Mouse (Mus musculus): Measurements from ENCODE around the gene Pex14. TPM values are rescaled to one million over a fixed set of nuclear protein-coding genes. Genes with fewer than 3 reads are reported as not detected.
A peak's percentile ranks its signal among the peaks of the same experiment; 100 is the strongest.

The Pex14 gene
- polyA plus RNA-seq, 1 experiment from 2014 or later: 56.6 TPM

DNA sequence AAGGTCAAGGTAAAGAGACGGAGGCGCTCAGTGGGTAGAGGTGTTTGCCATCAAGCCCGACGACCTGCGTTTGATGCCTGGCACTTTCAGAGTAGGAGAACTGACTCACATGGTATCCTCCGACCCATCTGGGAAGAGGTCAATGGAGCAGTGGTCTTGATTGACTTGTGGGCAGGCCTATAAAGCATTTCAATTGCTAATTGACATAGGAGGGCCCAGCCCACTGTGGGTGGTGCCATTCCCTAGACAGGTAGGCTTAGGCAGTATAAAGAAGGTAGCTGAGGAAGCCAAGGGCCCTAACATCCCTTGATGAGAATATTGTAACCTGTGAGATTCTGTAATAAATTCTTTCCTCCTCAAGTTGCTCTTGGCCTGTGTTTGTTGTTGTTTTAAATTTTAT is 98.9 kb downstream of the Pex14 start:
- Histone ChIP-seq H3K27ac (replicated peaks) (no peak overlapping the region), H3K36me3 (peaks cover 14% of the 10 kb centered on the region), H3K4me3 (no peak overlapping the region), H3K9me3 (replicated peaks) (no peaks in the 10 kb centered on the region), H3K4me1 (no peaks in the 10 kb centered on the region), H3K27me3 (ENCODE audit: low read depth, poor library complexity, severe bottlenecking) (no peaks in the 10 kb centered on the region)
- no peak for DNase-seq (ENCODE audit: low spot score)
- WGBS: 93% methylated on average over 6 of the region's 6 CpGs

DNA sequence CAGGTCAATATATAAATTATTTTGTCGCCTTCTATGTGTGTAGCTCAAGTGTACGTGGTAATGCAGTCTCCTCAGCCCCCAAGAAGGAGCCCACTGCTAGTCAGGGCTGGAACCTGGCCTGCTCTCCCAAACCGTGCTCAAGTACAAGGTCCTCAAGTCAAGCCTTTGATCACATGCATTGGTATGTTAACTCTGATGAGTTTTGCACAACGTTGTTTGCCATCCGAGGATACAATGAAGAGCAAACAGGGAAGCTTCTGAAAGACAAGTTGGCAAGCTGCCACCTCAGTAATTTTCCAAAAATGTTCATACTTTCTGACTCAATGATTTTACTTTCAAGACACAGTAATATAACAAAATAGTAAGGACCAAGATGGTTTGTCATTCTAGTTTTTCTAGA is 105.7 kb downstream of the Pex14 start:
- H3K27me3 ChIP-seq (ENCODE audit: low read depth, poor library complexity, severe bottlenecking): no peaks in the 10 kb centered on the region
- H3K9me3 ChIP-seq (replicated peaks): no peaks in the 10 kb centered on the region
- no peak overlapping the region for H3K27ac ChIP-seq (replicated peaks)
- 95% methylated on average over 5 of the region's 5 CpGs for WGBS
- no peak for DNase-seq (ENCODE audit: low spot score)
- H3K4me3 ChIP-seq: no peak overlapping the region
- 0 out of 2 replicates have a peak, but pooled peaks cover 4% of the 10 kb centered on the region for H3K36me3 ChIP-seq
- peaks cover 9% of the 10 kb centered on the region; the same call in 1 of the 2 replicates for H3K4me1 ChIP-seq

GRCm38 (mm10) chr4:148990038-148990437 is 109.6 kb downstream of the Pex14 start:
- no peaks in the 10 kb centered on the region for H3K27me3 ChIP-seq (ENCODE audit: low read depth, poor library complexity, severe bottlenecking)
- no peak for DNase-seq (ENCODE audit: low spot score)
- no peaks in the 10 kb centered on the region for H3K9me3 ChIP-seq (replicated peaks)
- H3K4me1 ChIP-seq: peaks cover 36% of the 10 kb centered on the region
- no peak overlapping the region for H3K27ac ChIP-seq (replicated peaks)
- no peaks in the 10 kb centered on the region for H3K36me3 ChIP-seq
- WGBS: 67% methylated on average over 2 of the region's 2 CpGs
- H3K4me3 ChIP-seq: no peak overlapping the region

DNA sequence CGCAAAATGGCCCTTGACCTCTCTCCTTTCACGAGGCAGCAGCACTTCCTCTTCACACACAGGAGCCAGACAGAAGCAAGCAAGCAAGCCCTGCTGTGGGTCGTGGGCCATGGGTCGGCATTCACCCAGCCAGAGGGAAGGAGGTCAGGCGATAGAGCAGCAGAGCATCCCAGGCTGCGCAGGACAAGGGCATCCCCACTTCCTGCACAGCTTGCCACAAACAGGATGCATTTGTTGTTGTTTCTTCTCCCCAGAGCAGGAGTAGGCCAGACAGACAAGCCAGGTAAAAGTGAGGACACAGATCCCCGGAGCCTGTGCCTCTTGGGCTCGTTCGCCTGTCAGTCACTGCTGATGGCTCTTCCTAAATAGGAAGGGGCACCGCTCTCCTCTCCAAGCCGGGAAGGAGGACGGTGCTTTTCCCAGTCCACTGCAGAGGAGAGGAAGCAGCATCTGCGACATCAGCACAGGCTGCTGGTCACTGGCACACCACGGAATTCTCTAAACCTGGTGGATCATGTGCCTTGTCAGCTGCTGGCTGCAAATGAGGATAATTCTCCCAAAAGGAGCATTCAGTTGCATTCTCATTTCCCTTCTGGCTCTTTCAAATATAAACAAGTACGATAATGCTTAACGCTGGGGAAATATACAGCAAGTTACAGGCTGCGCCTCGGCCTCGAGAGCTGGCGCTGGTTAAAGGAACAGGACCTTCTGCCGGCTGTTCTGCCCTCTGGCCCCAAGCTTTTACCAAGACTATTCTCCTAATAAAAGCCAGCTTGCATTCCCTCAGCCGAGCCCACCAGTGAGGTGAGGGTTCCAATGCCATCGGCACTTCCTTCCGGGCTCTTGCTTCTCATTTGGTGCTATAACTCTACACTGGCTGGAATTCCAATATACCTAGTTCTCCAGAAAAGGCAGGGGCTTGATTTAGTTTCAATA is 113.9 kb downstream of the Pex14 start:
- H3K27me3 ChIP-seq (ENCODE audit: low read depth, poor library complexity, severe bottlenecking): peaks cover 3% of the 10 kb centered on the region; the same call in 1 of the 2 replicates
- peaks cover 18% of the 10 kb centered on the region for H3K36me3 ChIP-seq
- peak overlapping the region; percentile 68 for H3K27ac ChIP-seq (replicated peaks)
- H3K9me3 ChIP-seq (replicated peaks): no peaks in the 10 kb centered on the region
- 57% methylated on average over 24 of the region's 24 CpGs for WGBS
- peaks cover 58% of the 10 kb centered on the region for H3K4me1 ChIP-seq
- no peak for DNase-seq (ENCODE audit: low spot score)
- no peak overlapping the region for H3K4me3 ChIP-seq

DNA sequence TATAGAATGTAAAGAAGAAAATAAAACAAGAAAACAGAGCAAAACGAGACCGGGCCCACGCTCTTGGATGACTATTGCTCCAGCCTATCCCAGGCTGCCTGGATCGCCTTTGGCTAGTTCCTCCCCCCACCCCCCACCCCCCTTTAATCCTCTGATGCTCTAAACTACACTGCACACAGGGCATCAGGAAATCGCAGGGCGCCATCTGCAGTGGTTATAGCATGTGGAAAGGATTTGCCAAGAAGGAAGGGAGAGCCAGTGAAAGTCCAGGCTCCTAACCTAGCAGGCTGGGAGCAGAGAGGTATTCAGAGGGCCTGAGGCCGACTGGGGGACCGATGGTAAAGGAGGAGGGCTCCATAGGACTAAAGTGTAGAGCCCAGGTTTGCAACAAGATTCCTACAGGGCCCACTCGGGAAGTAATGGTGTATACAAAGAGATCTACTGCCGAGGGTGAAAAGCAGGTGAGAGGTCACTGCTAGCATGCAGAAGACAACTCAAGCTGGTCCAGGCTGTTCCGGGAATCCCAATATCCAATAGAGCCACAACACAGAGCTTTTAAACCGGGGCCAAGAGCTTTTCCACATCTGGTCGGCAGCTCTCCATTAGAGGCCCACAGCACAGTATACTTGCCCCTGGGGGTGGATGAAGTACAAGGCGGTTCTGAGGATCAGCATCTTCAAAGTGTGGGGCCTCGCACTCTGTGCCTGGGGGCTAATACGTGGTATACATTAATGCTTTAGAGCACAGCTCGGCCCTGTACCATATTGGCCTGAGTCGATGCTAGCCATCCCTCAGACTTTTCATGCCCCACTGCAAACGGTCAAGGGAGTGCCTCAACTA is 114.8 kb downstream of the Pex14 start:
- WGBS: 56% methylated on average over 19 of the region's 19 CpGs
- Histone ChIP-seq H3K27ac (replicated peaks) (peak overlapping the region; percentile 68), H3K9me3 (replicated peaks) (no peaks in the 10 kb centered on the region), H3K27me3 (ENCODE audit: low read depth, poor library complexity, severe bottlenecking) (peaks cover 3% of the 10 kb centered on the region; the same call in 1 of the 2 replicates), H3K4me1 (peaks cover 56% of the 10 kb centered on the region), H3K36me3 (peaks cover 18% of the 10 kb centered on the region), H3K4me3 (no peak overlapping the region)
- no peak for DNase-seq (ENCODE audit: low spot score)

DNA sequence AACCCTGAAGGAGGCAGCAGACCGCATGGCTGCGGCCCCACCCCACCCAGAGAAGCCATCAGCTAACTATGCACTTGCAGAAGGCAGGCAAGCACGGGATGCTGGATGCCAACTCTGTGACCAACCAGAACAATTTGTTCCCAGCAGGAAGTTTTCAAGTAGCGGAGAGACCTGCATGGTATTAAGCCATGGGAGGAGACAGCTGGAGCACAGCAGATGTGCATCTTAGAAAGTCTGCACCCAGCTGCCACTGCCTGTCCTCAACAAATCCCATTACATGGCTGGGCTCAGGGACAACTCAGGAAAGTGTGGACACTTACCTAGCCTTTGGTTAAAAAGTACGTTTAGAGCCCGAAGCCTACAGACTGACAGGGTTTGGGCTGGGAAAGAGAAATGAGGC is 117.4 kb downstream of the Pex14 start:
- H3K36me3 ChIP-seq: peaks cover 18% of the 10 kb centered on the region
- peaks cover 69% of the 10 kb centered on the region for H3K4me1 ChIP-seq
- no peak for DNase-seq (ENCODE audit: low spot score)
- H3K9me3 ChIP-seq (replicated peaks): no peaks in the 10 kb centered on the region
- no peak overlapping the region for H3K27ac ChIP-seq (replicated peaks)
- peaks cover 3% of the 10 kb centered on the region for H3K27me3 ChIP-seq (ENCODE audit: low read depth, poor library complexity, severe bottlenecking)
- WGBS: 68% methylated on average over 6 of the region's 6 CpGs
- H3K4me3 ChIP-seq: no peak overlapping the region

- Histone ChIP-seq H3K4me3 (no peak overlapping the region), H3K4me1 (peaks cover 50% of the 10 kb centered on the region), H3K9me3 (replicated peaks) (no peaks in the 10 kb centered on the region), H3K27me3 (ENCODE audit: low read depth, poor library complexity, severe bottlenecking) (peaks cover 3% of the 10 kb centered on the region), H3K36me3 (peaks cover 18% of the 10 kb centered on the region), H3K27ac (replicated peaks) (no peak overlapping the region)
- WGBS: 77% methylated on average over 11 of the region's 11 CpGs
- no peak for DNase-seq (ENCODE audit: low spot score)
Measured at GRCm38 (mm10) chr4:148979837-148980236, 119.8 kb downstream of the Pex14 start.

DNA sequence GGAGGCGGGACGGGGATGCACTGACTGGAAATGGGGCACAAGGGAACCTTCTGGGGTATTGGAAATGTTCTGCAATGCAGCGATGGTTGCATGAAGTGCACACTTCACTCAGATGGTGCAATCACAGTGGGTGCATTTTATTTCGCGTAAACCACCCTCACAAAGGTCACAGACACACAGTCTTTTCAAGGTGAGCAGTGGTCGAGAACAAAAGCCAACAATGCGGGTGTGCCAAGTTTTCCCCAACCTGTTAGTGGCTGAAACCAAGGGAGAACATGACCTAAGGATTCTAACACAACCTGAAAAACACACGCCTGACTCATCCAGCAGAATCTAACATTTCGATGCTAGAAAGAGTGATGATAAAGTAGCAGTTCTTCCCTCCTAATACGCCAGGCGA is 120.8 kb downstream of the Pex14 start:
- Histone ChIP-seq H3K4me3 (no peak overlapping the region), H3K4me1 (peaks cover 50% of the 10 kb centered on the region), H3K36me3 (peaks cover 16% of the 10 kb centered on the region), H3K27me3 (ENCODE audit: low read depth, poor library complexity, severe bottlenecking) (peaks cover under 1% of the 10 kb centered on the region), H3K27ac (replicated peaks) (no peak overlapping the region), H3K9me3 (replicated peaks) (no peaks in the 10 kb centered on the region)
- no peak for DNase-seq (ENCODE audit: low spot score)
- WGBS: 93% methylated on average over 11 of the region's 11 CpGs

DNA sequence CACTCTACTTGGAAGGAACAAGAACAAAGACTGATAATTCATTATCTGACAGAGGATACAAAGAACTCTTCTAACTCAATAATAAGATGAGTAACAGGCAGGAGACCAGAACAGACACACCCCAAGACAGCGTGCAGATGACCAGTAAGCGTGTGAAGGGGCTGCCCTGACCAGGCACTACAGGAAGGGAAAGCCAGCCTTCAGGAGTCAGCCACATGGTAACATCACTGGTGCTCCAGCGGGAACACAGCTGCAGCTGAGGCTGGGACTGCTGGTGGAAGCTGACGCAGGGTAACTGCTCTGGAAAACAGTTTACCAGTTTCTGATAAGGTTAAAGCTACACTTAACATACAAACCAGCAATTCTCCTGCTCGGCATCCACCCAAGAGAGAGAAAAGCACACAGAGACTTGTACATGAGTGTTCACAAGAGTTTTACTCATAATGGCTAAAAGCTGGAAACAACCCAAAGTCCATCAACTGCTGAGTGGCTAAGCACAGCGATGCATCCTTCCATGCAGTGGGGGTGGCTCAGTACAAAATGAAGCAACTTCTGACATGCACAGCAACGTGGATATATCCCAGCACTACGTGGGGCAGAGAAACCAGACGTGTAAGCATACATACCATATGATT is 121.3 kb downstream of the Pex14 start:
- H3K36me3 ChIP-seq: peaks cover 10% of the 10 kb centered on the region; the same call in 1 of the 2 replicates
- peaks cover 55% of the 10 kb centered on the region for H3K4me1 ChIP-seq
- H3K9me3 ChIP-seq (replicated peaks): no peaks in the 10 kb centered on the region
- H3K4me3 ChIP-seq: no peak overlapping the region
- 79% methylated on average over 9 of the region's 9 CpGs for WGBS
- no peak for DNase-seq (ENCODE audit: low spot score)
- H3K27me3 ChIP-seq (ENCODE audit: low read depth, poor library complexity, severe bottlenecking): no peaks in the 10 kb centered on the region; the same call in 1 of the 2 replicates
- H3K27ac ChIP-seq (replicated peaks): no peak overlapping the region

DNA sequence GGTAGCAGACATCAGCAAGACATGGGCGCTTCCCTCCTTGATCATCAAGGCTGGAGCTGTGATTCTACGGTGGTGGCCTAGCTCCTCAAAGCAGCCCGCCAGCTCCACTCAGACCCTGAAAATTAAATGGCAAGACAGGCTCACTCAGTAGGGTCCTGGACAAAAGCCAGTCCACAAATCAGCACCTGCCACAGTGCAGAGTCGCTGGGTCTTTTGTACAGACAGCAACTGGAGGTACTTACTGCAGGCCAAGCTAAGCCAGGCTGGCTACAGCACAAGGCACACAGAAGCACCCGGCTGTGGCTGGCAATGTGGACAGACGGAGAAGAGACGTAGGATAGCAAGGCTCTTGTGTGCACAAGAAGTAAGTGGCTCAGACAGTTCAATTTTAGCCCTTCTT is 124.8 kb downstream of the Pex14 start:
- peaks cover 5% of the 10 kb centered on the region; the same call in 1 of the 2 replicates for H3K36me3 ChIP-seq
- WGBS: 89% methylated on average over 7 of the region's 7 CpGs
- H3K27ac ChIP-seq (replicated peaks): no peak overlapping the region
- no peaks in the 10 kb centered on the region for H3K9me3 ChIP-seq (replicated peaks)
- DNase-seq (ENCODE audit: low spot score): no peak
- H3K27me3 ChIP-seq (ENCODE audit: low read depth, poor library complexity, severe bottlenecking): no peaks in the 10 kb centered on the region; the same call in 1 of the 2 replicates
- H3K4me3 ChIP-seq: no peak overlapping the region
- H3K4me1 ChIP-seq: peaks cover 75% of the 10 kb centered on the region

DNA sequence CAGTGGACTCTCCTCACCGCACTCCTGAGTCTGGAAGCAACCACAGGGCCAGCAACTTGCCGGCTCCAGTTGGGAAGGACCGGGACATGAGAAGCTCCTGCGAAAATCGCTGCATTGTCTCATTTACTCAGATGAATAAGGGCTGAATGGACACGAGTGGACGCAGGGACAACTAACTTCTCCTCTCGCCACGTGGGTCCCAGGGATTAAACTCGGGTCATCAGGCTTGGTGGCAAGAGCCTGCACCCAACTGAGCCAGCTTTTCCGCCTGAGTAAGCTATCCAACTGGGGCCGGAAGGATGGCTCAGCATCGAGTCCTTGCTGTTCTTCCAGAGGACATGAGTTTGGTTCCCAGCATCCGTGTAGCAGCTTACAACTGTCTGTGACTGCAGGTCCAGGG is 126.3 kb downstream of the Pex14 start:
- Histone ChIP-seq H3K36me3 (peaks cover 8% of the 10 kb centered on the region), H3K4me1 (peaks cover 62% of the 10 kb centered on the region), H3K27me3 (ENCODE audit: low read depth, poor library complexity, severe bottlenecking) (no peaks in the 10 kb centered on the region), H3K27ac (replicated peaks) (peak overlapping the region; percentile 38; the same call in 1 of the 2 replicates), H3K4me3 (no peak overlapping the region), H3K9me3 (replicated peaks) (no peaks in the 10 kb centered on the region)
- WGBS: 45% methylated on average over 14 of the region's 14 CpGs
- no peak for DNase-seq (ENCODE audit: low spot score)

GRCm38 (mm10) chr4:148972707-148973106 is 127.0 kb downstream of the Pex14 start:
- WGBS: 86% methylated on average over 14 of the region's 14 CpGs
- no peak for DNase-seq (ENCODE audit: low spot score)
- H3K4me1 ChIP-seq: peaks cover 56% of the 10 kb centered on the region
- H3K27me3 ChIP-seq (ENCODE audit: low read depth, poor library complexity, severe bottlenecking): no peaks in the 10 kb centered on the region
- no peak overlapping the region for H3K4me3 ChIP-seq
- no peak overlapping the region for H3K27ac ChIP-seq (replicated peaks)
- H3K9me3 ChIP-seq (replicated peaks): no peaks in the 10 kb centered on the region
- peaks cover 8% of the 10 kb centered on the region for H3K36me3 ChIP-seq

All from midbrain, embryonic 10.5 days (tissue).